Comparison of ENCODE assay signal across 12 mouse cellular contexts in genomic region chr8:121875517-121875916, GRCm38 (mm10). TPM values are rescaled to one million over a fixed set of nuclear protein-coding genes. Genes with fewer than 3 reads are reported as not detected.
DNase-seq lines count a peak whose midpoint lies in the region; ATAC-seq and TF ChIP-seq lines count a peak whose summit lies in the region.
"Had no signal": no experiment of that assay in that cellular context is flagged by ENCODE, and none has a peak within 500 bp of the region (broad histone marks: within the 10 kb centered on the region; RNA-seq: fewer than 3 reads in every experiment).

No protein-coding gene starts in this region.

- TF ChIP-seq CTCF in liver, adult 2 months (IDR thresholded peaks at IDR 0.05; ENCODE audit: low read depth, low read length), result no peak

- peak overlapping the region; percentile 25 for H3K27ac ChIP-seq in heart, embryonic 15.5 days
- peak overlapping the region; percentile 65 for H3K27ac ChIP-seq in liver, adult 2 months (replicated peaks; ENCODE audit: insufficient read depth, low read depth, low read length)
- no peak overlapping the region for H3K27ac ChIP-seq in liver, embryonic 12.5 days
- peak overlapping the region; percentile 33; the same call in 1 of the 2 replicates for H3K27ac ChIP-seq in limb, embryonic 10.5 days
- H3K27ac ChIP-seq in stomach, embryonic 16.5 days (ENCODE audit: low read length), result peak overlapping the region; percentile 68
- H3K27ac ChIP-seq: midbrain, embryonic 15.5 days had no signal

- no peaks in the 10 kb centered on the region for H3K79me2 ChIP-seq in liver, adult 2 months (ENCODE audit: control insufficient read depth, insufficient read depth, low read length)

- no peak for TF ChIP-seq POLR2A in liver, adult 2 months (IDR thresholded peaks at IDR 0.05; ENCODE audit: extremely low read depth, insufficient read depth, low read length)

- no peak for DNase-seq in heart, adult 11 months
- peak; percentile 12 for DNase-seq in liver, adult 2 months (ENCODE audit: extremely low read depth, low read depth, low spot score)
- DNase-seq in limb, embryonic 10.5 days (ENCODE audit: low spot score), result no peak
- DNase-seq in retina, postnatal 1 day, result no peak
- DNase-seq: adrenal gland, postnatal 25 days; cerebellum, adult 9-11 months; right cerebral cortex, postnatal 25 days had no signal

- no peak overlapping the region for H3K4me3 ChIP-seq in heart, embryonic 15.5 days
- no peak overlapping the region for H3K4me3 ChIP-seq in liver, adult 2 months (ENCODE audit: insufficient read depth, low read depth, low read length)
- no peak overlapping the region for H3K4me3 ChIP-seq in liver, embryonic 12.5 days
- no peak overlapping the region for H3K4me3 ChIP-seq in limb, embryonic 10.5 days
- H3K4me3 ChIP-seq in stomach, embryonic 16.5 days (replicated peaks; ENCODE audit: low read length), result no peak overlapping the region
- H3K4me3 ChIP-seq: midbrain, embryonic 15.5 days had no signal

- no peak overlapping the region for H3K9ac ChIP-seq in heart, embryonic 15.5 days
- no peak overlapping the region for H3K9ac ChIP-seq in liver, adult 2 months (ENCODE audit: low read depth, low read length)
- no peak overlapping the region for H3K9ac ChIP-seq in liver, embryonic 12.5 days
- no peak overlapping the region for H3K9ac ChIP-seq in stomach, embryonic 16.5 days (ENCODE audit: low read length)
- H3K9ac ChIP-seq: midbrain, embryonic 15.5 days had no signal

- H3K27me3 ChIP-seq in heart, embryonic 15.5 days, result peaks cover 9% of the 10 kb centered on the region; the same call in 1 of the 2 replicates
- no peaks in the 10 kb centered on the region for H3K27me3 ChIP-seq in liver, adult 2 months (ENCODE audit: control insufficient read depth, insufficient read depth, low read length)
- H3K27me3 ChIP-seq in liver, embryonic 12.5 days (replicated peaks), result peaks cover 30% of the 10 kb centered on the region
- H3K27me3 ChIP-seq in limb, embryonic 10.5 days (ENCODE audit: low read depth, poor library complexity, severe bottlenecking), result peaks cover 19% of the 10 kb centered on the region
- no peaks in the 10 kb centered on the region for H3K27me3 ChIP-seq in stomach, embryonic 16.5 days (ENCODE audit: control insufficient read depth, insufficient read depth, low read length)
- H3K27me3 ChIP-seq: midbrain, embryonic 15.5 days had no signal

- no peaks in the 10 kb centered on the region for H3K9me3 ChIP-seq in heart, embryonic 15.5 days (replicated peaks)
- H3K9me3 ChIP-seq in liver, embryonic 12.5 days (replicated peaks), result no peaks in the 10 kb centered on the region
- no peaks in the 10 kb centered on the region for H3K9me3 ChIP-seq in limb, embryonic 10.5 days (replicated peaks)
- H3K9me3 ChIP-seq in stomach, embryonic 16.5 days (replicated peaks; ENCODE audit: control insufficient read depth, low read length), result no peaks in the 10 kb centered on the region
- H3K9me3 ChIP-seq: midbrain, embryonic 15.5 days had no signal

- peaks cover 30% of the 10 kb centered on the region for H3K4me1 ChIP-seq in heart, embryonic 15.5 days (replicated peaks)
- 0 out of 2 replicates have a peak, but pooled peaks cover under 1% of the 10 kb centered on the region for H3K4me1 ChIP-seq in liver, adult 2 months (ENCODE audit: control insufficient read depth, insufficient read depth, low read length)
- peaks cover 48% of the 10 kb centered on the region for H3K4me1 ChIP-seq in liver, embryonic 12.5 days
- peaks cover 33% of the 10 kb centered on the region for H3K4me1 ChIP-seq in limb, embryonic 10.5 days
- H3K4me1 ChIP-seq in stomach, embryonic 16.5 days (ENCODE audit: control insufficient read depth, insufficient read depth, low read length), result peaks cover 21% of the 10 kb centered on the region

- ATAC-seq in heart, embryonic 15.5 days (replicated peaks; ENCODE audit: insufficient number of reproducible peaks, insufficient read depth, low FRiP score, low read depth), result peak; percentile 36; the same call in 1 of the 2 replicates
- no peak for ATAC-seq in liver, embryonic 12.5 days
- ATAC-seq in stomach, embryonic 16.5 days (ENCODE audit: insufficient read depth, low FRiP score), result no peak
- ATAC-seq: inflammation-experienced regulatory T-cells, adult 6 months; midbrain, embryonic 15.5 days had no signal

- no peak overlapping the region for H3K4me2 ChIP-seq in heart, embryonic 15.5 days
- H3K4me2 ChIP-seq in liver, embryonic 12.5 days, result no peak overlapping the region
- H3K4me2 ChIP-seq in stomach, embryonic 16.5 days (ENCODE audit: low read depth, low read length), result no peak overlapping the region
- H3K4me2 ChIP-seq: midbrain, embryonic 15.5 days had no signal

- no peaks in the 10 kb centered on the region for H3K36me3 ChIP-seq in heart, embryonic 15.5 days
- no peaks in the 10 kb centered on the region for H3K36me3 ChIP-seq in liver, adult 2 months (ENCODE audit: control insufficient read depth, insufficient read depth, low read length)
- H3K36me3 ChIP-seq in liver, embryonic 12.5 days, result peaks cover 10% of the 10 kb centered on the region
- no peaks in the 10 kb centered on the region for H3K36me3 ChIP-seq in limb, embryonic 10.5 days
- no peaks in the 10 kb centered on the region for H3K36me3 ChIP-seq in stomach, embryonic 16.5 days (ENCODE audit: control insufficient read depth, insufficient read depth, low read length)
- H3K36me3 ChIP-seq: midbrain, embryonic 15.5 days had no signal

- 52% methylated on average over 9 of the region's 9 CpGs for WGBS in heart, embryonic 15.5 days
- 68% methylated on average over 9 of the region's 9 CpGs for WGBS in liver, adult 2 months
- 50% methylated on average over 9 of the region's 9 CpGs for WGBS in liver, embryonic 12.5 days (ENCODE audit: insufficient replicate concordance)
- 89% methylated on average over 9 of the region's 9 CpGs for WGBS in limb, embryonic 10.5 days
- 78% methylated on average over 9 of the region's 9 CpGs for WGBS in stomach, embryonic 16.5 days

RNA-seq across cellular contexts. Expression of gene Slc7a5, which starts 32.0 kb away (rescaled TPM):
- polyA plus RNA-seq in heart, embryonic 15.5 days (2015; fragmentation: Nextera tagmentation; extraction: Ambion mirVana), result 12.0 and 17.4 TPM in 2 replicates
- total RNA-seq in liver, adult 2 months (2014; rRNA removed), result 1.1 and 1.9 TPM in 2 replicates
- 2.3 and 4.5 TPM in 2 replicates for polyA plus RNA-seq in liver, adult 2 months (2012; rRNA removed)
- polyA plus RNA-seq in liver, embryonic 12.5 days (2016; fragmentation: Nextera tagmentation; extraction: Ambion mirVana), result 52.6 and 58.9 TPM in 2 replicates
- polyA plus RNA-seq in limb, embryonic 10.5 days (2016; fragmentation: Nextera tagmentation; extraction: Ambion mirVana), result 16.8 and 19.3 TPM in 2 replicates
- polyA plus RNA-seq in stomach, embryonic 16.5 days (2015; fragmentation: Nextera tagmentation; extraction: Ambion mirVana), result 19.8 and 20.0 TPM in 2 replicates

RNA-seq across cellular contexts. Expression of gene Klhdc4, which starts 46.1 kb away (rescaled TPM):
- 18.7 and 27.6 TPM in 2 replicates for polyA plus RNA-seq in heart, embryonic 15.5 days (2015; fragmentation: Nextera tagmentation; extraction: Ambion mirVana)
- total RNA-seq in liver, adult 2 months (2014; rRNA removed), result 14.3 and 14.8 TPM in 2 replicates
- polyA plus RNA-seq in liver, adult 2 months (2012; rRNA removed), result 6.8 and 11.9 TPM in 2 replicates
- polyA plus RNA-seq in liver, embryonic 12.5 days (2016; fragmentation: Nextera tagmentation; extraction: Ambion mirVana), result 34.1 and 36.2 TPM in 2 replicates
- 64.2 and 64.4 TPM in 2 replicates for polyA plus RNA-seq in limb, embryonic 10.5 days (2016; fragmentation: Nextera tagmentation; extraction: Ambion mirVana)
- 34.3 and 39.3 TPM in 2 replicates for polyA plus RNA-seq in stomach, embryonic 16.5 days (2015; fragmentation: Nextera tagmentation; extraction: Ambion mirVana)
